Mouse (Mus musculus) v-Abl transformed pro-B cells (cell line): ENCODE results near the gene C1qb.

Experiments used
- in situ Hi-C, 2 experiments: fragments of 400-800 bp; cut with MboI; formaldehyde crosslinking; loops; one replicate each; pipeline ENCODE4 v1.15.1; 2025; ENCODE audit not compliant: unreplicated experiment in 2 of 2

Gene C1qb

DNA sequence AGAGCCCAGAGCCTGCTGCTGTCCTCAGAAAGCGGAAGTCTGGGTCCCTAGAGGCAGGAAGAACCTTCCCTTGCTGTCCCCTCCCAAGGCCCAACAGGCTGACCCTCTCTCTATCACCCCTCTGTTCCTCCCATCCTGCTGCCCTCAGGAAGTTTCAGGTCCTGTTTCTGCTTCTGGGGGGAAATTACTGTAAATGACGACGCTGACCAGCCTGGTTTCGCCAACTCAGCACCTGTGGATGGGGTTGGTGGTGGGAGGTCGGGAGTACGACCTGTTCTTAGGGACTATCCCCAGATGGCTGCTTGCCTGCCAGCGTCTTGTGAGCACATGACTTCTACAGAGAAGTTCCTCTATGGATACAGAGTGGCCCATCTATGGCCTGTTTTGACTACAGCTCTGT, at the start of gene C1qb:
Gene C1qb, minus strand, starts transcription at position 87 of the 400 bp plus-strand sequence.
- in situ Hi-C loops = no loop called here

- in situ Hi-C loops = no loop called here
Measured at GRCm38 (mm10) chr4:136934746-136935613, 49.0 kb upstream of the C1qb start.

DNA sequence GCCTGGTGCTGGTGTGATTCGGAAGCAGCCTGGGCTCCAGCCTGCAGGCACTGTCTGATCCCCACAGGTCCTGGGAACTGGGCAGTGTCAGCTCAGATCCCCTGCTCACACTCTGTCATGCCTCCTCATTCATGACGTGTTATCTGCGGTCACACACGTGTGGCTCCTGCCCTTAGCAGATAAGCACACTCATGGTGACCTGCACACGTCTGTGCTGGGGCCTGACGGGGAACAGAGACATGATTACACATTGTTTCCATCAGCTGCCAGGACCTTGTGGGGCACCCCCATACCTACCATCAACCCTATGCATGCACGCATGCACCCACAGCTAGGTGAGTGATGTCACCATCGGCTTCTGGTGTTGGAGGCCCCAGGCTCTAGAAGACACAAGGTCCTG, 44.5 kb upstream of the C1qb start:
- in situ Hi-C loops = no loop called here

DNA sequence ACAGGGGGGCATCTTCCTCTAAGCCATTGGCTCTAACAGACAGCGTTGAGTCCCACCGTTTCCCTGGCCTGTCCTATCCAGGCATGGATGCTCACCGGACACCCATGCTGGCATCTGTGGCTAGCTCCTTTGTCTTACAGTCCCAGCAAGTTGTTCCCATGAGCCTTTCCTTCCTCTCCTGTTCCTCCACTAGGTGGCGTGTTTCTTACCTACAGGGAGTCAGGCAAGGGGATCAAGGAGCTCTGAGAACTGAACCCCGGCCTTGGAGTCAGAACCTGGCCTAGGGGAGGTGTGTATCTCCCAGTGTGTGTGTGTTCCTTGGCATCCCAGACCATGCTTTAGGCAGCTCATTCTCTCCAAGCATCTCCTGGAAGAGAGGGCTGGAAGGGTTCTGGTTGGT, 42.9 kb upstream of the C1qb start:
- in situ Hi-C loops = no loop called here

- in situ Hi-C loops = no loop called here
Measured at GRCm38 (mm10) chr4:136925804-136926203, 39.8 kb upstream of the C1qb start.

DNA sequence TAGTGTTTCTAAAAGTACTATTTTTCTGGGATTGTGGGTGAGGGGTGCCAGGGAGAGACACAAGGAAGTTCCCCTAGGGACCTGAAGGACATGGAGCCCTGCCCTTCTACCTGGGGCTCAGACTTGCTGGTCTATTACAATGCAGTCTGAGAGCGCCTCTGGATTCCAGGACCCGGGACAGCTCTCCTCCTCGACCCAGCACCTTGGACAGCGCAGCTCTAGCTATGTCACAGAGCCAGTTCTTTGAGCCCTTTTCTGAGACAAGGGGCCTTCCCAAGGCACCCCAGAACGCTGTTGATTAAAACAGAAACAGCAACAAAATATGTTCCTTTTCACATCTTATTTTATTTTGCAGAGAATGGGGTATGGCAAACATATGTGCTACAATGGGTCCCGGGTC, 38.5 kb upstream of the C1qb start:
- in situ Hi-C loops = no loop called here

DNA sequence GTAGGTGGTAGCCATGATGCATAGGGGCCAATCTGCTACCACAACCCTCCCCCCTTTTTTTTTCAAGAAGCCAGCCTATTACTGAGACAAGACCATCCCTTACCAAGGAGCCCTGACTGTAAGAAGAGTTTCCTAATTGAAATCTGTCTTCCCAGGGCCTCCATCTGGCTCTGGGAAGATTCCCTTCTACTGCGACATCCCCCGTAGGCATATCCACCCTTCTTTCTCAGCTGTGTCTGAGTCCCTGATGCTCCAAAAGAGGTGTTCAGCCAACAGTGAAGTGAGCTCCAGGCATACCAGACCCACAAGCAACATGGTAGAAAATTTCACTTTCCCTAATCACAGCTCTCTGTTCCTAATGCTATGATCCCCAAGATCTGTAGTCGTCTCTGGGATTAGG, 33.5 kb upstream of the C1qb start:
- in situ Hi-C loops = no loop called here

GRCm38 (mm10) chr4:136918834-136919233, 32.8 kb upstream of the C1qb start:
- in situ Hi-C loops = no loop called here

DNA sequence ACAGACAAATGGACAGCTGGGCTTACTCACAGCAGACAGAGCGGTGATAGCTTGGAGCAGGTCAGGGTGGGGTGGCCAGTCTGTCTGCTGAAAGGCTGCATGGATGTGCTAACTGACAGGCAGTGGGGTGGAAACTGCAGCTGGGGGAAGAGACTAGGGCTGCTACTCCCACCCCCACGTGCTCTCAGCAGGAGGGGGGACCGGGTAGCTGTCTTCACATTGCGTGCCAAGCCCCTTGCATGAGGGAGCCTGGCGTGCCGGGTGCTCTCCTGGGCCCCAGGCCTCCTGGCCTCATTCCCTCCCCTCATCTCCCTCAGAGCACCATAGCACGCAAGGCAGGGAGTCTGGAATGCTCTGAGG, 31.2 kb upstream of the C1qb start:
- in situ Hi-C loops = no loop called here

DNA sequence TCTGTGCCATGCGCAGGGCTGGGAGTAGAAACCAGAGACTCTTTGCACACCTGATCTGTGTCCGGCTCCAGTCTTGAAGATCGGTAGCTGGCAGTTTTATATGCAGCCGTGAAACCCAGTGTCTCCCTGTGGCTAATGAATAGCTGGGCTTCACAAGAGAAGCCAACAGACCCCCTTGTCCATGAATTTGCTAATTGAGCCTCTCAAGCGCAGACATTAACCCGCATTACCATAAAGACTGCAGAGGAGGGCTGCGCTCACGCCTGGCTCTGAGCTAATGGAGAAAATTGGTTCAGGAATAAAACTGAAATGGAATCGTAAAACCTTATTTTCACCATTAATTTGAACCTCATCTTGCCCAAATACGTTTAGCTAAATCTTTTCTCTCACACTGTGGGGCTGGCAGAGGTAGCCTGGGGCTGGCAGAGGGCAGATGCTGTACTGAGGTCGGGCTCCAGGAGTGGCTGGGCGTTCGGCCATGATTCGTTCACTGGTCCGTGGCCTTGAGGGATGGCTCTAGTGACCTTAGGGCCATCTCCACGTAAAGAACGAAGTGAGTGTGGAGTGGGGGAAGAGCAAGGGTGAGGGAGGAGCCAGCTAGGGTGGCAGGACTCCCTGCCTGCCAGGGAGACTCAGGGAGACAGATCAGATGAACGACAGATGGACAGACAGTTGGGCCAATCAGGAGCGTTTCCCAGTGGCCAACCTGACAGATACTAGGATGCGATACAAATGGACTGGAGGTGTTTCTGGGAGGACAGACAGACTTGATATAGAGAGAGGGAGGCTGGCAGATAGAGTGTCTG, 30.6 kb upstream of the C1qb start:
- in situ Hi-C loops = no loop called here

DNA sequence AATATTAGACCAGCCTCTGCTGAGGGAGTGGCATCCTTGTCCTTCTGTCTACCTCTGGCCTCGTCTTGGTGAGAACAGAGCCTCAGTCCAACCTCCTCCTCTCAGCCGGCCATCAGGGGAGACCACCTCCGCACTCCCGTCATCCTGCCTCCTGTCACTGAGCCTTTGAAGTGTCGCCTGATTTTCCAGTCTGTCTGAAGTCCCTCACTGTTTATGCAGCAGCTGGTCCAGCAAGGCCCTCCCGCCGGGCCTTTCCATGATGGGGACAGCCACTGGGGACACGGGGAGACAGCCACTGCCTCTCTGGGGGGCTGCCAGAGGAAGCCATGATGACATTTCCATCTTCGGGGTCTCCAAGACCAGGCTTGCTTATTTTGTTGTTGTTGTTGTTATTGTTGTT, 26.9 kb upstream of the C1qb start:
- in situ Hi-C loops = no loop called here

DNA sequence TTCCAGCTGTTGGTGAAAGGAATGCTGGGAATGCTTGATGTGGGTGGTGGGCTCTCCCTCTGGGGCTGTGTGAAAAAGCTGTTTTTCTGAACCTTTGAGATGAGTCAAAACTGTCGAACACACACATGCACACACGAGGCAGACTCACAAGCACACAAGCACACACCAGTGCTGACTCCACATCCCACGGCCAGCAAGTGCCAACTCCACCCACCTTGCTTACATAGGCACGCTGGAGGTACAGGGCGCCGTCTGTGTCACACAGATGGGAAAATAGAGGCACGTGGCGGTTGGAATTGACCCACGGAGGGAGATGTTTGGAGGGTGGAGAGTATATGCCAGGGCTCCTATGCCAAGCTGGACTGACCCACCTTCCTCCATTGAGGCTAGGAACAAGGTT, 25.8 kb upstream of the C1qb start:
- in situ Hi-C loops = no loop called here

GRCm38 (mm10) chr4:136911211-136911646, 25.2 kb upstream of the C1qb start:
- in situ Hi-C loops = no loop called here

DNA sequence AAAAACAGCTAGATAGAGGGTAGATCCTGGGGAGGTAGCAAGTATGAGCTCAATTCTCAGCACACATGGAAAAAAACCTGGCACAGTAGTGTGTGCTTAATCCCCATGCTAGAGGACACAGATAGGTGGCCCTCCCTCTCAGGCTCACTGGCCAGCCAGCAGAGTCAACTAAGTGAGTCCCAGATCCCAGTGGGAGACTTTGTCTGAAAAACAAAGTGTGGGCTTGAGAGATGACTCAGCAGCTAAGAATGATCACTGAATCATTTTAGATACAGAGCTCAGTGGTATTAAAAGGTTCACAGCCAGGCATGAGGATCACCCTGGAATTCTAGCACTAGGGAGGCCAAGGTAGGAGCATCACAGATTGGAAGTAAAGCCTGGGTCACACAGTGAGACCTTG, 21.8 kb upstream of the C1qb start:
- in situ Hi-C loops = no loop called here

DNA sequence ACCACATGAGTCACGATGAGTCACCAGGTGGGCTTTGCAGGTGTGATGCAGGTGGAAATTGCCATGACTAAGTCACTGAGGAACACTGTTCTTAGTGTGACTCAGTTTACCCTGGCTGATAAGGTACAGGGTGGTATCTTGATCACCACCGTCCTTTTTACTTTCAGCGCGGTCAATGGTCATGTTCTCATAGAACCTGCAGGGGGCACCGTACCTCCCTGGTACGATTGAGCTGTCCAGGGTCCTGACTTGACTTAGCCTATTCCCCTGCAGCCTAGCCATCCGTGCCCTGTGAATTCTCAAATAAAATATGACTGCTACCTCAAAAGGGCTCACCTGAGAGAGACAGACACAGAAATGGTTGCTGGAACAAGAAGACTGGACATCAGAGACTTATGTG, 21.0 kb upstream of the C1qb start:
- in situ Hi-C loops = no loop called here

DNA sequence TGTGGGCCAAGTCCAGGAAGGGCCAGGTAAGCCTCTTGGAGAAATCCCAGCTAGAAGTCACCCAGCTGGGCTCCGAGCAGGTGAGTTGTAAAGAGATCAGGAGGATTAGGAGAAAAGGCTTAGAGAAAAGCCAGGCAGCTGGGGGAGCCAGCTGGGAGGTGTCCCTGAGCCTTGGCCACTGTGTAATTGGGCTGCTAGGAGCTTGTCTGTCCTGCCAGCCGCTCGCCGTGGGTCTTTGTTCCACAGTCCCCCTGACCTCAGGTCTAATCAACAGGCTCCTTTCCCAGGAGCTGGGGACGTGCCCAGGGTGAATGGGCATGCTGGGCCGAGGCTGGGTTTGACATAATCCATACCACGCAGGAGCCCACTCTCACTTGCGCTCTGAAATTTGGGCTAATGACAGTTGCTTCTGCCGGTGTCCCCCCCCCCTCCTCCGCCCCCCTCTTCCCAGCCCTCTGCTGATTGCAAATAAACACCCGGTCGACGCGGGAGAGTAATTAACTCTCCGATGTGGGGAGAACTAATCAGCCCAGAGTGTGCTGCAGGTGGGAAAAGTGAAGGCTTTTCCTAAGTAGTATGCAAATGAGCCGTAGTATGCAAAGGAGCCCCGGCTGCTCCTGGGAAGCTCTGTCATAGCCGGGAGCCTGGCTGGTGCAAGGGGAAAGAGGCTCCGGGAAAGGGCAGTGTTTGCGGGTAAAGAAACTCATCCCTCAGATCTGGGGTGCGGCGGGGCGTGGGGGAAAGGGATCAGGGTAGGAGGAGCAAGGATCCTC, 19.0 kb upstream of the C1qb start:
- in situ Hi-C loops = no loop called here

GRCm38 (mm10) chr4:136899154-136899553, 13.2 kb upstream of the C1qb start:
- in situ Hi-C loops = no loop called here

GRCm38 (mm10) chr4:136898637-136899036, 12.7 kb upstream of the C1qb start, which contains the start of gene C1qa:
C1qa (minus strand) TSS chr4:136898803.
- in situ Hi-C loops = no loop called here

GRCm38 (mm10) chr4:136898084-136898598, 12.2 kb upstream of the C1qb start:
- in situ Hi-C loops = no loop called here

DNA sequence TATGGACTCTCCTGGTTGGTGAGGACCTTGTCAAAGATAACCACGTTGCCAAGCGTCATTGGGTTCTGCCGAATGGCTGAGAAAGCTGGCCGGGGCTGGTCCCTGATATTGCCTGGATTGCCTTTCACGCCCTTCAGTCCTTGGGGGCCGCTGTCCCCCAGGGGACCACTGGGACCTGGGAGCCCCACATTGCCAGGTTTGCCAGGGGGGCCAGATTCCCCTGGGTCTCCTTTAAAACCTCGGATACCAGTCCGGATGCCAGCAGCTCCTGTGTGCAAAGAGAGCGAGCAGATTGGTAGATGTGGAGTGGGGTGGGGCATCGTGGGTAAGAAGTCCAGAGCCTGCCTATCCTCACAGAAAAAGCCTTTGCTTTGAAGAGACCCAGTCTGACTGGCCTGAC, 10.5 kb upstream of the C1qb start:
- in situ Hi-C loops = no loop called here

- in situ Hi-C loops = no loop called here
Measured at GRCm38 (mm10) chr4:136895861-136896260, 9.9 kb upstream of the C1qb start.
